Mouse (Mus musculus) activated CD4-positive, CD25-positive, alpha-beta regulatory T cell, adult 4 months (primary cell): ENCODE data around the gene Fam229a. TPM values are rescaled to one million over a fixed set of nuclear protein-coding genes. Genes with fewer than 3 reads are reported as not detected.

Experiments used
- ATAC-seq: one replicate; pipeline ENCODE4 v1.8.0; 2017
- polyA plus RNA-seq, 2 experiments: library from polyadenylated mRNA; unstranded; fragments of 100-300 nt; shearing (Covaris generic); gene quantifications; one replicate each; pipeline ENCODE4 v1.2.1; 2017

The Fam229a gene
- polyA plus RNA-seq, 2 experiments from 2014 or later: not detected

DNA sequence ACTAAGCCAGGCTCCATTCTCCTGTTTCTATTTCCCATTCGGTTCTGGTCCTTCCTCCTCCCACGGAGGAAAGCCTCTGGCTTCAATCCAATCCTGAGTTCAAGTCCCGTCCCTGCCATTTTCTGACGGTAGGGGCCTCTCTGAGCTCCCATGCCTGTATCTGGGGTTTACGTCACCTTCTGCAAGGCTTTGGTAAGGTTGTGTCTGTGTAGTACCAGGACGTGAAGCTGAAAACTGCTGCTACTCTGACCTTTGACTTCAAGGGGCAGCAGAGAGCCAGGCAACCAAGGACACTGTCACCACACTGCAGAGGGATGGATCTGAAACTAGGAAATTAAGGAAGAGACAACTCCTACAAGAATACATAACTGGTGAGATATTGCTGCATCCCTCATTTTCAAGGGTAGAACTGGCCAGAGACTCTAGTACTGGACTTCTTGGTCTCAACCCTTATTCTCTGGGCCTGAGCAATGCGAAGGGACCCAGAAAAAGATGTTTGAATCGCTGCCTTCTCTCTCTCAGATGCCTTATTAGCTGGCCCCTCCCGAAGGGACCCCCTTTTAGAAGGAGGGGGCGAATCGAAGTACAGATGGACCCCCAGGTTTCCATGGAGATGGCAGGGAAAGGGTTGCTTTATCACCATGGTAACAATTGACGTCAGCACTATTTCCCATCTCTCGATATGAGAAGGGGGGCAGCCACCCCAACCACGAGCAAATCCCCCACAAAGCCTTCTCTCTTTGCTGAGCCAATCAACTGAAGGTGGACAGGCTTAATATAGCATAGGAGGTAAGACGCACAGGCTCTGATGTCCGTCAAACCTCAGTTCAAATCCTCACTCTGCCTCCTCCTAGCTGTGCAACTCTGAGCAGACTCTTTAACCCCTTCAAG is 4.9 kb downstream of the Fam229a start:
- no peak for ATAC-seq

DNA sequence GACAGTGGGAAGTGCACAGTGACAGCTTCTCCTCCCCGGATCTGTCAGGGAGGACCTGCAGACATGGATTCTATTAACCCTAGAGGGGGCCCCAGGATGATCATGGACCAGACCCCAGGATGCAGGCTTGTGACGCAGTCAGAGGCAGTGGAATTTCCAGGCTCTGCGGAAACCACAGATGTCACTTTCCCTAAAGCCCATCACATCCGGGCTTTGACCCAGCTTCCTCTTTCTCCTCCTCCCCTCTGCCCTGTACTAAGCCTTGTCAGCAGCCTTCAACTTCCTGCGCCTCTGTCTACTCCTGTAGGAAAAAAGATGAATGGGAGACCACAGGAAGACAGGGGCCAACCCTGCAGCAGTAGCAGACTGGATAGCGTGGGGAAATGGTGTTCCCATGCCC is 5.6 kb downstream of the Fam229a start:
- ATAC-seq: peak; percentile 64

- ATAC-seq: no peak
Observed at GRCm38 (mm10) chr4:129498941-129499340, 8.0 kb downstream of the Fam229a start.

GRCm38 (mm10) chr4:129500017-129500416 is 9.0 kb downstream of the Fam229a start:
- no peak for ATAC-seq

DNA sequence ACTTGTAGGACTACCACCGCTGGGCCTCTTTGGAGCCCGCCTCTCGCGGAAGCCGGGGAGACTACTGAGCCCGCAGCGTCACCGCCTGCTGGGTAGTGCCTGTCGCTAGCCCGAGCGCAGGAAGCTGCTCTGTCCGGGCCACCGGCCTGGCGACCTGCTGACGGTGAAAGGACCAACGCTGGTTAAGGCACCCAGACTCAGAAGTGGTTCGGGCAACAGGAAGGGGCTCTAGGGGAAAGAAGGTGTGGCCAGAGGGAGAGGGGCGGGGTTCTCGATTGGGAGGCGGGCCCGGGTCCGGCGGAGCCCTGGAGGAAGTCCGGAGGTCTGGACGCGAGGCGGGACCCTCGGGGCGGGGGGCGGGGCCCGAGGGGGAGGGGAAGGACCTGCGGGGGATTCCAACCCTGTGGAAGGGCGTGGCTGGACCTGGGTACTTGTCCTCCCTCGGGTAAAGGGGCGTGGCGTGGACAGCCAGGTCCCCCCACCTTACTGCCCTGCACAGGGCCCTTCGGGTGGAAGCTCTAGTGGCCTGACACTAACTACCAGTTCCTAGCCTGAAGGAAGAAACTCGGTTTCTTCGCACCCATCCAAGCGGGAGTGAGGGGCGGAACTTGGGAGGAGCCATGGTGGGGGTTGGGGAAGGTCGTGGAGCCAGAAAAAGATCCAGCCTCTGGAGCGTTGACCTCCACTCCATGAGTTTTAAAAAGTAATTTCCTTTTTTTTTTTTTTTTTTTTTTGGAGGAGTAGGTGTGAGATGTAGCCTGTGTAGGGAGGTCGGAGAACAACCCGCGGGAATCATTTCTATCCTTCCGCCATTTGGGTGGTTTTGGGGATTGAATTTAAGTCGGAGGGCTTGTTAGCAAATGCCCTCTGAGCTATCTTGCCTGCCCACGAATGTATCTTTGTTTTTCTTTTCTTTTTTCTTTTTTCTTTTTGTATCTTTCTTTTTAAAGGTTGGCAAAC is 9.9 kb downstream of the Fam229a start:
- ATAC-seq: peak; percentile 63

DNA sequence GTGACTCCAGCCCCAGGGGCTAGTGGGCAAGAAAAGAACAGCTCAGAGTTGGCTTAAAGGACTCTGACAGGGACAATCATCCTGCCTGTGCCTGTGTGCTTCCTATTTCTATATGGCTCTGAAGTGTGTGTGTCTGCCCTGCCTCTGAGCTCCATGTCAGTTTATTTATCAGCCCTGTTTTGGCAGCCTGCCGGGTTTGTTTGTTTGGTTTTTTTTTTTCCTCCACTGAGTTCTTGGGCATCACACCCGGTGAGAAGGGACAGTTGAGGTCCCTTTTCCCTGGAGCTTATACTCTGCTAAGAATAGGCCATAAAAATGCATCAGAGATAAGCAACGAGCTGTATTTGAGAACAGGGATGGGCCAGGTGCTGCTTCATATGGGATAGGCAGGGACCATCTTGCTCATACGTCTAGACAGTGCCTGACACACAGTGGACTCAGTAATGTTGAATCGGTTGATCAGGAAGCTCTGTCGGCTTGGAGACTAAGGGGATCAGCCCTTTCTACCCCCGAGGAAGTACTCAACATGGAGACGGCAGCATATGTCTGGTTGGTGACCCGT is 11.4 kb downstream of the Fam229a start:
- no peak for ATAC-seq

DNA sequence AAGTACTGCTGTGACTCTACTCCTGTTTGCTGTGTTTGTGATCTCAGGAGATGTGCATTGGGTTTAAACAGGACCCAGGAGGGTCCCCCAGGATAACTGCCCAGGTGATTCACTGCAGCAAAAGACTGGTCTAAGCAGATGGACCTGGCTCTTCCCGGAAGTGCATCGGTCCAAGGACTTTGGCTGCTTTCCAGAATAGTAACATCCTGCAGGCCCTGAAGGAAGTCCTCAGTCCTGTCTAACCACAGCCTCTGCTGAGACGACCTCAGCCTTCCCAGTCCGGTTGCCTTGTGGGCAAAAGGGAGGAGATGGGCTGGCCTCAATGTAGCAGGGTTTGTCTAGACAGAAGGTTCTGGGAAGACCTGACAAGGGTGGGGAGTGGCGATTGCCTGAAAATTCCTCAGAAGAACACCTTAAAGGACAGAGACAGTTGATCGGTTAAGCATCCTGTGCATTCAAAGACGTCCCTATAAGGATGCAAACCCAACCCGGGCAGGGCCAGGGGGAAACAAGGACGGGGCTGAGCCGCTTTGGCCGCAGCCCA is 12.0 kb downstream of the Fam229a start:
- no peak for ATAC-seq

- no peak for ATAC-seq
Observed at GRCm38 (mm10) chr4:129505511-129505910, 14.5 kb downstream of the Fam229a start.

DNA sequence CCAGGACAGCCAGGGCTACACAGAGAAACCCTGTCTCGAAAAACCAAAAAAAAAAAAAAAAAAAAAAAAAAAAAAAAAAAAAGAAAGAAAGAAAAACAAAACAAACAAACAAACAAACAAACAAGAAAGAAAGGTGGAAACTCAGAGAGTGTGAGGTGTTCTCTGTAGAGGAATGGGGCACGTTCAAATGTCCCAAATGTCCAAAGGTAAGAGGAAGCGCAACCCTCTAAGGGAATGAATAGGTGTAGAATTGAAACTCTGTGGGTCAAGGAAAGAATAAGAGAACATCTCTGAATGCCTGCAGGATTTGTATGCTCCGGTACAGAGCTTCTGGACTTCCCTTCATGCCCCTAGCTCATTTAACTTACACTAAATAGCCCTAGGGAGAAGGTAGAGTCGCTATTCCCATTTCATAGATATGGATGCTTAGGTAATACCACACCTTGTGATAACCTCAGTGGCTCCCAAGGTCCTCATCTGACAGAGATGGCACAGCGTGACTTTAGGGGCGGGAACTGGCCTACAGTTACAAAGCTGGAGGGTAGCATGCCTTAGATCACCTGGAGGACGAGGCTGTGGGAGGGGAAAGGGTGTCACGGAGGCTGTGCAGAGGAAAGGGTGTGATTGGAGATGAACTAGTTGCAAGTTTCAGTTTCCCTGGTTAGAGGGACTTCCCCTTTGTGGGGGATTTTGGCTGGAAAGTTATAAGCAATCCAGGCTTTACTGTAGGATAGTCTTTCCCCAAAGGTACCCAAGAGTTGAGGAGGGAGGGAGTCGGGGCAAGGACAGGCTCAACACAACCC is 16.6 kb downstream of the Fam229a start:
- ATAC-seq: peak; percentile 87

- ATAC-seq: peak; percentile 37
Observed at GRCm38 (mm10) chr4:129508237-129508515, 17.2 kb downstream of the Fam229a start.

DNA sequence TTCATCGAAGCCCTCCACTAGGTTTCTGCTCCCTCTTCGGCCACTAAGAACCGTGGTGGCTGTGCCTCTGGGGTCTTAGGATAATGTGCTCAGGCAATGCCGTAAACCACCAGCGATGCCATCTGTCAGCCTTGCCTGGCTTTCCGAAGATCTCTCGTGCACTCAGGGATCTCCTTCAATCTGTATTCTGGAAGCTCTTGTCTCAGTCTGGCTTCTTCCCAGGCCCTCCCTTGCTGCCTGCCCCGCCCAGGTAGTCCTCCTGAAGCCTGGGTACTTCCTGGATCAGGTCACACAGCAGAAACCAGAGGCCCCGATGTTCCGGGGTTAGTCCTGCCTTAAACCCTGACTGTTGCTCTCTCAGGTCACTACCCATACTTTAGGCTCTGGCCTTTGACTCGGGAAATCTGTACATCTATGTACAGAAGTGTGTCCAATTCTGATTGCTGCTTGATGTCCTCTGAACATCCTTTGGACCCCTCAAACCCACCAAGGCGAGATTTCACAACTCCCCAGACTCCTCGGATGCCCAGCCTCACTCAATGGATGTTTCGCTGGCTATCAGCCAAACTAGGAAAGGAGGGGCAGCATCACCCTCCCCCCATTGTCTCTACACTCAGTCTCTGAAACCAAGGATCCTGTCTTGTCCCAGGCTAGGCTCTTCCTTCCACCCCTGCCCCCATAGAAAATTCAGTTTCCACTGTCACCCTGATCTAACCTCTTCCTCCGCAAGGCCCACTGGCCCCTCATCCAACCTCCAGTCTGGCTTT is 18.0 kb downstream of the Fam229a start:
- no peak for ATAC-seq

DNA sequence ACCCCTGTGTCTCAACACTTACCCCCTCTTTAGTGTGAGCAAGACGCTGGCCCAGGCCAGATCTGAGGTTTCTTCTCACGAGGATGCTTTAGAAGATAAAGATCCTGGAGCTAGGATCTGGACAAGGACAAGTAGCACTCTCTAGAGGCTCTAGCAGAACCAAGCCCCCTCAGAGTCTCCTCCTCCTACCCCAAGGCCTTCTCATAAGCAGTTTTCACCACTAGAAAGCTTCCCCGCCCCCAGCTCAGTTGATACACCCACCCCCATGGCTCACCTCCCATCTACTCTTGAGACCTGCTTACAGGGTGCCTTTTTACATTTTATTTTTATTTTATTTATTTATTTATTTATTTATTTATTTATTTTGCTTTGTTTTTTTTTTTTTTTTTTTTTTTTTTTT is 18.7 kb downstream of the Fam229a start:
- ATAC-seq: no peak

DNA sequence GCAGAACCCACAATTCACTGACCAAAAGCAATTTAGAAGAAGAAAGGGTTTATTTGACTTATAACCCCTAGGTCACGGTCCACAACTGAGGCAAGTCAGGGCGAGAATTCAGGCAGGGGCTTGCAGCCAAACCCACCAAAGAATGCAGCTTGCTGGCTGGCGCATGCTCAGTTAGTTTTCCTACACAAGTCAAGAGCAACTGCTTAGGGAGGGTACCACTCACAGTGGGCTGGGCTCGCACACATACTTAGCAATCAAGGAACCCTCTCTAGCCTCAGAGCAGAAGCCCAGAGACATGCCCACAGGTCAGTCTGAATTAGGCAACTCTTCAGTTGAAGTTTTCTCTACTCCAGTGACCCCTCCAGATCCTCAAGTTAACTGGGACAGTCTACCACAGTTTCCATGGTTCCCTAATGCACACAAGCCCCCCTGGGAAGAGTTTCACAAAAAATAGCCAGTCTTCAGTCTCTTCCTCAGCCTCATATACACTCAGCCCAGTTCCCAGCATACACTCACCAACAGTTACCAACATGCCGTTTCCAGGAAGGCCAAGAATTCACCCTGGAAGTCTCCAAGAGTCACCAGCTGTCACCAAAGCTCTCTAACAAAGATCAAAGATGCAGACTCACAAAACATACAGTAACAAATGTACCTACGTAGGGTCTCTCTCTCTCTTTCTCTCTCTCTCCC is 19.9 kb downstream of the Fam229a start:
- ATAC-seq: no peak

DNA sequence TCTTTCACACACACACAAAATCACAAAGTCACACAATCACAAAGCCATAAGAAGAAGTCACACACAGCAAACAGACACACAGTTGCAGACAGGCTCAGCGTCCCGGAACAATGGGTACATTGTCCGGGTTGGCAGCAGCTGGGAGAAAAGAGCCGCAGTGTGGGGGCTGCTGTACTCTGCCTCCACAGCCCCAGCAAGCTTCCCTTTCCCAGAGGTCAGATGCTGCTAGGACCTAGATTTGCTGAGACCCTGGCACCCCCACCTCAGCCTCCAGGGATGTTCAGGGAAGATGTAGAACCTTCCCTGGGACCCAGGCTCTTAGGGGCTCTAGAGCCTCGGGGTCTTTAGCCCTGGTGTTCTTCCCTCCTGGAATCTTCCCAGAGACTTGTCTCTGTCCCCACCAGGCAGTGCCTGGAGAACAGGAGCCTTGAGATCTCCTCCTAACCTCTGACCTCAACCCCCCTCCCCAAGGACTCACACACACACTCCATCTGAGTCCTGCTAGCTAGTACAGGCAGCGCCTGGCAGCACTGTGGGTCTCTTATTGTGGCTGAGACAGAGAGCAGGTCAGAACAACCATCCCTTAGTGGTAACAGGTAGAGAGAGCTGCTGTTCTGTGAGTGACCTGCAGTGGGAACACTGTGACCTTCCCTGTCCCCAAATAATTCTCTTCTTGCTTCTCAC is 20.6 kb downstream of the Fam229a start:
- no peak for ATAC-seq

- ATAC-seq: peak; percentile 67
Observed at GRCm38 (mm10) chr4:129513086-129513767, 22.2 kb downstream of the Fam229a start, which contains the start of gene Marcksl1. TSS of gene Marcksl1 (plus strand) at chr4:129513581.

GRCm38 (mm10) chr4:129513891-129514290 is 22.9 kb downstream of the Fam229a start:
- ATAC-seq: no peak

GRCm38 (mm10) chr4:129514300-129514898 is 23.4 kb downstream of the Fam229a start:
- ATAC-seq: peak; percentile 71

- no peak for ATAC-seq
Observed at GRCm38 (mm10) chr4:129516925-129517324, 25.9 kb downstream of the Fam229a start.

- no peak for ATAC-seq
Observed at GRCm38 (mm10) chr4:129518519-129518918, 27.5 kb downstream of the Fam229a start.
